Mouse (Mus musculus) forebrain, embryonic 16.5 days (tissue): ENCODE data around the gene Ehd1. TPM values are rescaled to one million over a fixed set of nuclear protein-coding genes. Genes with fewer than 3 reads are reported as not detected.

Source experiments
- ATAC-seq: fragments of 200-750 bp; cut with Nextera tagmentation; 2 replicates; pipeline ENCODE4 v1.8.0; 2017; ENCODE audit warnings: mild to moderate bottlenecking, moderate library complexity
- H3K27ac ChIP-seq: fragments of 300-500 bp; sonication (generic); 2 replicates; pipeline ENCODE4 v1.5.1; 2014; ENCODE audit warnings: low read length, control low read depth
- H3K27me3 ChIP-seq: fragments of 300-500 bp; sonication (generic); replicated peaks from 2 replicates; pipeline ENCODE4 v1.6.1; 2014; ENCODE audit warnings: low read length; ENCODE audit not compliant: control insufficient read depth, insufficient read depth
- H3K36me3 ChIP-seq: fragments of 300-500 bp; sonication (generic); 2 replicates; pipeline ENCODE4 v1.6.1; 2014; ENCODE audit not compliant: control insufficient read depth, insufficient read depth
- H3K4me1 ChIP-seq: fragments of 300-500 bp; sonication (generic); replicated peaks from 2 replicates; pipeline ENCODE4 v1.6.1; 2014; ENCODE audit warnings: low read length; ENCODE audit not compliant: control insufficient read depth, insufficient read depth
- H3K4me2 ChIP-seq: fragments of 300-500 bp; sonication (generic); 2 replicates; pipeline ENCODE4 v1.6.1; 2014; ENCODE audit warnings: mild to moderate bottlenecking, low read length, control low read depth
- H3K4me3 ChIP-seq: fragments of 300-500 bp; sonication (generic); replicated peaks from 2 replicates; pipeline ENCODE4 v1.5.1; 2014; ENCODE audit warnings: mild to moderate bottlenecking, low read length, control low read depth
- H3K9ac ChIP-seq: fragments of 300-500 bp; sonication (generic); replicated peaks from 2 replicates; pipeline ENCODE4 v1.6.1; 2014; ENCODE audit warnings: low read depth, low read length, control low read depth
- H3K9me3 ChIP-seq: fragments of 300-500 bp; sonication (generic); 2 replicates; pipeline ENCODE4 v1.6.1; 2016; ENCODE audit warnings: low read length; ENCODE audit not compliant: control insufficient read depth
- WGBS: fragments of 180-500 bp; shearing (Covaris S2); extraction: QIAGEN DNeasy Blood & Tissue Kit; methylation state at CpG from one replicate; pipeline ENCODE4 v1.1.7; 2014; 5-methylcytosine and 5-hydroxymethylcytosine counted together
- polyA plus RNA-seq: library from polyadenylated mRNA; unstranded; fragments of >200 nt; fragmentation: Nextera tagmentation; extraction: Ambion mirVana; gene quantifications from 2 replicates; pipeline ENCODE4 v1.2.1, GENCODE M21; 2015

The Ehd1 gene
- polyA plus RNA-seq, 1 experiment from 2014 or later: 105 TPM

- Histone ChIP-seq H3K27me3 (no peaks in the 10 kb centered on the region), H3K27ac (no peak overlapping the region), H3K4me1 (0 out of 2 replicates have a peak, but pooled peaks cover 5% of the 10 kb centered on the region), H3K9ac (no peak overlapping the region), H3K4me3 (no peak overlapping the region), H3K36me3 (no peaks in the 10 kb centered on the region), H3K4me2 (no peak overlapping the region), H3K9me3 (no peaks in the 10 kb centered on the region)
- no peak for ATAC-seq
- 63% methylated on average over 6 of the region's 6 CpGs for WGBS
These were observed 10.8 kb upstream of the Ehd1 start for GRCm38 (mm10) chr19:6265727-6266182.

GRCm38 (mm10) chr19:6267306-6268169 is 9.0 kb upstream of the Ehd1 start:
- ATAC-seq: no peak
- no peak overlapping the region for H3K27ac ChIP-seq
- WGBS: 70% methylated on average over 11 of the region's 11 CpGs

GRCm38 (mm10) chr19:6268170-6268528 is 8.4 kb upstream of the Ehd1 start:
- WGBS: 16% methylated on average over 8 of the region's 8 CpGs
- H3K9ac ChIP-seq: no peak overlapping the region

More at GRCm38 (mm10) chr19:6267306-6268169, 9.0 kb upstream of the Ehd1 start:
- Histone ChIP-seq H3K36me3 (no peaks in the 10 kb centered on the region), H3K9me3 (no peaks in the 10 kb centered on the region), H3K4me1 (0 out of 2 replicates have a peak, but pooled peaks cover 5% of the 10 kb centered on the region), H3K4me2 (no peak overlapping the region), H3K4me3 (no peak overlapping the region), H3K27me3 (no peaks in the 10 kb centered on the region), H3K9ac (no peak overlapping the region)

DNA sequence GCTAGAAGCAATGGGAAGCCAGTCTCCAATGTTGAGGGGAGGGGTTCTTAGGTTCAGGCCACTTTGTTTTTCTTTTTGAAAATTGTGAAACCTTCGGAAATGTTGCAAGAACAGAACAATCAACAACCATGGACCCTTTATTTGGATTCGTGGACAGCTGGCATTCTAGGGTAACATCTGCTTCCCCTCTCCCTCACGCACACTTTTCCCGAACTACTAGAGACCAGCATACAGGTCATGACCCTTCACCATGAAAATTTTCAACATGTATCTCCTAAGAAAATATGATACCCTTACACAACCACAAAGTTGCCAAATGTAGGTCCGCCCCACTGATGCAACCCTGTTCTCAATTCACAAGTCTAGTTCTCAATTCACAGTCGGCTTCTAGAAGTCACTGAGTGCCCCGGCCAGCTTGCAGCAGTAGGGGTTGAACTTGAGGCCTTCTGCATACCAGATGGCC is 7.8 kb upstream of the Ehd1 start:
- Histone ChIP-seq H3K27me3 (no peaks in the 10 kb centered on the region), H3K9ac (no peak overlapping the region), H3K36me3 (no peaks in the 10 kb centered on the region), H3K4me3 (no peak overlapping the region), H3K4me1 (0 out of 2 replicates have a peak, but pooled peaks cover 5% of the 10 kb centered on the region), H3K27ac (no peak overlapping the region), H3K4me2 (no peak overlapping the region), H3K9me3 (no peaks in the 10 kb centered on the region)
- WGBS: 87% methylated on average over 7 of the region's 7 CpGs
- no peak for ATAC-seq

More at GRCm38 (mm10) chr19:6268170-6268528, 8.4 kb upstream of the Ehd1 start:
- no peak overlapping the region for H3K4me3 ChIP-seq
- H3K36me3 ChIP-seq: no peaks in the 10 kb centered on the region
- 0 out of 2 replicates have a peak, but pooled peaks cover 5% of the 10 kb centered on the region for H3K4me1 ChIP-seq
- no peaks in the 10 kb centered on the region for H3K9me3 ChIP-seq
- peak; percentile 84 for ATAC-seq
- H3K4me2 ChIP-seq: no peak overlapping the region
- no peak overlapping the region for H3K27ac ChIP-seq
- H3K27me3 ChIP-seq: no peaks in the 10 kb centered on the region

- H3K27me3 ChIP-seq: no peaks in the 10 kb centered on the region
- ATAC-seq: no peak
- no peaks in the 10 kb centered on the region for H3K9me3 ChIP-seq
- H3K4me2 ChIP-seq: no peak overlapping the region
- H3K9ac ChIP-seq: no peak overlapping the region
- 0 out of 2 replicates have a peak, but pooled peaks cover 5% of the 10 kb centered on the region for H3K4me1 ChIP-seq
- WGBS: 89% methylated on average over 8 of the region's 8 CpGs
- no peaks in the 10 kb centered on the region for H3K36me3 ChIP-seq
- no peak overlapping the region for H3K4me3 ChIP-seq
- no peak overlapping the region for H3K27ac ChIP-seq
These were observed 6.6 kb upstream of the Ehd1 start for GRCm38 (mm10) chr19:6269798-6270475.

DNA sequence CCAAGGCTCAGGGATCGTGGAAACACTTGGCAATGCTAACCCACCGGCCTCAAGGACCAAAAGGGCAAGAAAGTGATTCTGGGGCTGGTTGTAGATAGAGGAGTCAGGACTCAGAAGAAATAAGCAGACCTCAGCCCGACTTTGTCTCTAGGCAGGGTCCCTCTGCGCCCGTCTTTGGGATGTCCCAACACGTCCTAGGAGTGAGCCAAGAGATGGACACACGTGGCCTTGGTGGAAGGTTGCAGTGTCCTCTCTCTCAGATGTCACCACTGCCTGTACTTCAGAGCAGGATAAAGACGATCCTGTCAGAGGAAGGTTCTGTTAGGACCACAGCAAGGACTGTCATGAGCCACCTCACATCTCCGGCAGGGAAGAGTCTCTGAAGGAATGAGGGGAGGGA is 5.9 kb upstream of the Ehd1 start:
- Histone ChIP-seq H3K4me3 (no peak overlapping the region), H3K9ac (no peak overlapping the region), H3K4me2 (no peak overlapping the region), H3K27ac (no peak overlapping the region), H3K36me3 (no peaks in the 10 kb centered on the region), H3K27me3 (no peaks in the 10 kb centered on the region), H3K9me3 (no peaks in the 10 kb centered on the region), H3K4me1 (peaks cover 6% of the 10 kb centered on the region)
- WGBS: 60% methylated on average over 9 of the region's 9 CpGs
- ATAC-seq: no peak

DNA sequence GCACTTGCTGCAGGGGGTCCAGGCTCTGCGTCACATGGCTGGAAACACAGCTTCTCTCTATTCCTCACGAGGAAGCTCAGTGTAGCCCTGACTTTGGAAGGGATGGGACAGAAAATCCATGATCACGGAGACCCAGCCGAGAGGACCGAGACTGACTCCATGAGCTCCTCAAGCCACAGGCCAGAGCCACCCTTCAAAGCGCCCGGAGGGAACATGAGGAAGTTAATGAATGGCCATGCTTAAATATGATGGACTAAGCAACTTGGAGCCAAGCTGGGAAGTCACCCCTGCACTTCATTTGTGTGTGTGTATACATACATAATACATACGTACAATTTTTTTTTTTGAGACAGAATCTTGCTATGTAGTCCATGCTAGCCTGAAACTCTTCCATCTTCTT is 5.3 kb upstream of the Ehd1 start:
- Histone ChIP-seq H3K27me3 (no peaks in the 10 kb centered on the region), H3K9ac (no peak overlapping the region; the same call in 1 of the 2 replicates), H3K27ac (no peak overlapping the region), H3K36me3 (no peaks in the 10 kb centered on the region), H3K9me3 (no peaks in the 10 kb centered on the region), H3K4me3 (no peak overlapping the region), H3K4me1 (peaks cover 12% of the 10 kb centered on the region), H3K4me2 (no peak overlapping the region)
- WGBS: 39% methylated on average over 8 of the region's 8 CpGs
- ATAC-seq: no peak

DNA sequence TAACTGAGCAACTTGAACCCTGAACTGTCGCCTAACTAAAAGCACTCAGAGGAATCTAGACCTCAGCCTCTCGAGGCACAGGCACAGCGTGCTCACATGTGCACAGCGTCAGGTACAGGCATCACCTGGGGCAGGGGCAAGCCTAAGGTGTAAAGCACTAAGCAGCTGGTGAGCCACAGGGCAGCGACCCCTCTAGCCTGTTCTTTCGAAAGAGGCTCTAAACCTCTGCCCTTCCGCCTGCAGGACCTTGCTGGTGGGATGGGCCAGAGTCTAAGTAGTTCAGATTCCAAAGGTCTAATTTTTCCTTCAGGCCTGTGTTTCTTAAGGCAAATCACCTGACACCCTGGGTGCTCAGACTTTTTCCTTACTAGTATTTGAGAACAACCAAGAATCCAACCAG is 4.5 kb upstream of the Ehd1 start:
- no peak overlapping the region for H3K4me3 ChIP-seq
- WGBS: 75% methylated on average over 7 of the region's 7 CpGs
- no peak overlapping the region for H3K9ac ChIP-seq
- H3K4me1 ChIP-seq: peaks cover 13% of the 10 kb centered on the region
- no peak overlapping the region for H3K4me2 ChIP-seq
- no peaks in the 10 kb centered on the region for H3K9me3 ChIP-seq
- H3K27ac ChIP-seq: no peak overlapping the region
- no peaks in the 10 kb centered on the region for H3K36me3 ChIP-seq
- no peak for ATAC-seq
- no peaks in the 10 kb centered on the region for H3K27me3 ChIP-seq

- Histone ChIP-seq H3K27ac (no peak overlapping the region), H3K4me1 (peaks cover 13% of the 10 kb centered on the region), H3K4me2 (no peak overlapping the region), H3K27me3 (no peaks in the 10 kb centered on the region), H3K9ac (no peak overlapping the region), H3K9me3 (no peaks in the 10 kb centered on the region), H3K36me3 (no peaks in the 10 kb centered on the region), H3K4me3 (no peak overlapping the region)
- WGBS: 83% methylated on average over 4 of the region's 4 CpGs
- ATAC-seq: no peak
These were observed 3.8 kb upstream of the Ehd1 start for GRCm38 (mm10) chr19:6272738-6273137.
